8 mouse cellular contexts compared by ENCODE assay signal in the genomic region with DNA sequence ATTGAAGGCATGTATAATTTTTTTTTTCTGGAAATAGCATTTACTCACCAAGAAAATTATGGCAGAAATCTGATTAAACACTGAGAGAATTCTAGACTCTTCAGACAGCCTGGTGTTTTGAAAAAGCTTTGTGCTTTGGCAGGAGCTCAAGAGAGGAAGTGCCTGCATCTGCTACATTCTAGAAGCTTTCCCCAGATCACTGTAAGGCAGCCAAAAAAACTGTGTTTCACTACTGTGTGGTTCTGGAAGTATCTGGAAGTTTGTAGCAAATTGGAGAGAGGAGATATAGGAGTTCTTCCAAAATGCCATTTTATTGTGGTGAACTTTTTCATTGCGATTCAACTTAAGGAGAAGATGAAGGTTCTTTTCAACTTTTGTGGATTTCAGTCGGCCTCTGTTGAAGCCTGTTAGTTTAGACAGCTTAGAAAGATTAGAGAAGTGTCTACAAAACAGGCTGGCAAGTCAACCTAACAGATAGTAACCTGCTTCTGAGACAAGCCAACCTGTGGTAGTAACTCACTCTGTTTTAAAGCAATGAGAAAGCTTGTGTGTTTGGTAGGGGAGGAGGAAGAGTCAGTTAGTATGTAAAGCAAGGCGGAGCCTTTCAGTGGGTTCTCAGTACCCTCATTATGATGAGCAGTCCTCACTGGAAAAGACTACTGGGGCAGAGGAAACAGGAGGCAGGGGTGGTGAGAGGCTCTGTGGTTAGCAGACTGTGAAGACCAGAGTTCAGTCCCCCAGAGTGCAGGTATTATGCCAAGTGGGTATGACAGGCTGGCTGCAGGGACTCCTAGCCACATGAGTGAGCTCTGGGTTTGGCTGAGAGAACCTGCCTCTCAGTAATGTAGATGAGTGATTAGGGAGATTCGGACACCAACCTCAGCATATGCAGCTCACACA. TPM values are rescaled to one million over a fixed set of nuclear protein-coding genes. Genes with fewer than 3 reads are reported as not detected.
A peak's percentile ranks its signal among the peaks of the same experiment; 100 is the strongest.
DNase-seq lines count a peak whose midpoint lies in the region; ATAC-seq and TF ChIP-seq lines count a peak whose summit lies in the region.

No protein-coding gene starts in this region.

- ATAC-seq in heart, embryonic 13.5 days (ENCODE audit: extremely low read depth, insufficient number of reproducible peaks, low FRiP score, low TSS enrichment), result no peak
- no peak; the same call in 1 of the 2 replicates for ATAC-seq in liver, postnatal 0 days
- no peak for ATAC-seq in midbrain, embryonic 15.5 days (replicated peaks)

- H3K9ac ChIP-seq in CH12.LX (ENCODE audit: insufficient read depth, low read depth), result peak overlapping the region; percentile 61
- H3K9ac ChIP-seq in heart, embryonic 13.5 days, result peak overlapping the region; percentile 45; the same call in 1 of the 2 replicates
- H3K9ac ChIP-seq in liver, postnatal 0 days (replicated peaks), result no peak overlapping the region
- no peak overlapping the region for H3K9ac ChIP-seq in midbrain, embryonic 15.5 days

- H3K9me3 ChIP-seq in CH12.LX (replicated peaks; ENCODE audit: low read length), result no peaks in the 10 kb centered on the region
- H3K9me3 ChIP-seq in heart, embryonic 13.5 days, result no peaks in the 10 kb centered on the region
- no peaks in the 10 kb centered on the region for H3K9me3 ChIP-seq in liver, postnatal 0 days (ENCODE audit: low read length)
- no peaks in the 10 kb centered on the region for H3K9me3 ChIP-seq in midbrain, embryonic 15.5 days

- H3K79me2 ChIP-seq in CH12.LX (replicated peaks; ENCODE audit: control insufficient read depth, extremely low read depth, insufficient read depth, poor library complexity, severe bottlenecking), result peaks cover 30% of the 10 kb centered on the region

- H3K27ac ChIP-seq in CH12.LX (ENCODE audit: insufficient read depth, low read depth), result peak overlapping the region; percentile 64
- peak overlapping the region; percentile 70 for H3K27ac ChIP-seq in heart, embryonic 13.5 days (replicated peaks)
- peak overlapping the region; percentile 44 for H3K27ac ChIP-seq in liver, postnatal 0 days (ENCODE audit: low read depth)
- peak overlapping the region; percentile 27 for H3K27ac ChIP-seq in testis, adult 2 months (ENCODE audit: control insufficient read depth, insufficient read depth, low read depth, low read length)
- H3K27ac ChIP-seq in midbrain, embryonic 15.5 days, result no peak overlapping the region

- no peak for TF ChIP-seq RAD21 in CH12.LX (IDR thresholded peaks at IDR 0.05; ENCODE audit: low read depth, low read length)

- H3K4me3 ChIP-seq in CH12.LX (replicated peaks in 1 of 3; ENCODE audit: low read depth in 2 of 3, low read length in 2 of 3, poor library complexity in 1 of 3), result no peak overlapping the region
- H3K4me3 ChIP-seq in heart, embryonic 13.5 days, result no peak overlapping the region
- H3K4me3 ChIP-seq in liver, postnatal 0 days (ENCODE audit: low read depth, low read length), result no peak overlapping the region
- no peak overlapping the region for H3K4me3 ChIP-seq in testis, adult 2 months (ENCODE audit: control insufficient read depth, low read depth, low read length)
- no peak overlapping the region for H3K4me3 ChIP-seq in midbrain, embryonic 15.5 days

- peaks cover 14 to 32% of the 10 kb centered on the region in 2 experiments for H3K36me3 ChIP-seq in CH12.LX (replicated peaks in 1 of 2; ENCODE audit: control insufficient read depth in 1 of 2, insufficient read depth in 1 of 2, low read length in 1 of 2)
- peaks cover 32% of the 10 kb centered on the region for H3K36me3 ChIP-seq in heart, embryonic 13.5 days
- peaks cover 16% of the 10 kb centered on the region for H3K36me3 ChIP-seq in liver, postnatal 0 days (replicated peaks; ENCODE audit: insufficient read depth, low read length)
- H3K36me3 ChIP-seq in testis, adult 2 months (ENCODE audit: control insufficient read depth, insufficient read depth, low read length), result no peaks in the 10 kb centered on the region
- peaks cover 14% of the 10 kb centered on the region; the same call in 1 of the 2 replicates for H3K36me3 ChIP-seq in midbrain, embryonic 15.5 days (replicated peaks)

- peak overlapping the region; percentile 80 for H3K4me2 ChIP-seq in CH12.LX (ENCODE audit: insufficient read depth, low read depth, poor library complexity, severe bottlenecking)
- H3K4me2 ChIP-seq in heart, embryonic 13.5 days, result no peak overlapping the region
- no peak overlapping the region for H3K4me2 ChIP-seq in liver, postnatal 0 days (ENCODE audit: low read depth, low read length)
- H3K4me2 ChIP-seq in midbrain, embryonic 15.5 days, result no peak overlapping the region

- TF ChIP-seq POLR2A in CH12.LX (IDR thresholded peaks at IDR 0.05; ENCODE audit: low read depth, low read length), result no peak
- TF ChIP-seq POLR2A in testis, adult 2 months (IDR thresholded peaks at IDR 0.05; ENCODE audit: control insufficient read depth, low read depth, low read length), result no peak

- whole genome bisulfite sequencing in heart, embryonic 13.5 days, result 56% methylated on average over 4 of the region's 4 CpGs
- WGBS in liver, postnatal 0 days (ENCODE audit: insufficient replicate concordance), result 48% methylated on average over 4 of the region's 4 CpGs
- 81% methylated on average over 4 of the region's 4 CpGs for WGBS in midbrain, embryonic 15.5 days

- DNase-seq in A20 (ENCODE audit: low read depth, low spot score) (peak; percentile 47), CH12.LX (ENCODE audit: extremely low read depth) (peak; percentile 62)
- DNase-seq in cerebellum, postnatal 36 days, result peak; percentile 41 to 53
- peak; percentile 27 to 46 for DNase-seq in kidney, postnatal 4 days
- no peak for DNase-seq in liver, postnatal 0 days

- H3K27me3 ChIP-seq in CH12.LX (replicated peaks), result no peaks in the 10 kb centered on the region
- H3K27me3 ChIP-seq in heart, embryonic 13.5 days (replicated peaks), result no peaks in the 10 kb centered on the region
- H3K27me3 ChIP-seq in liver, postnatal 0 days (ENCODE audit: insufficient read depth, low read length), result no peaks in the 10 kb centered on the region
- no peaks in the 10 kb centered on the region for H3K27me3 ChIP-seq in testis, adult 2 months (ENCODE audit: control insufficient read depth, insufficient read depth, low read length)
- H3K27me3 ChIP-seq in midbrain, embryonic 15.5 days (replicated peaks), result no peaks in the 10 kb centered on the region

- H3K4me1 ChIP-seq in CH12.LX (ENCODE audit: control insufficient read depth in 1 of 2, insufficient read depth in 2 of 2), result peaks cover 6 to 60% of the 10 kb centered on the region in 2 experiments
- peaks cover 49% of the 10 kb centered on the region for H3K4me1 ChIP-seq in heart, embryonic 13.5 days
- H3K4me1 ChIP-seq in liver, postnatal 0 days (ENCODE audit: insufficient read depth), result peaks cover 25% of the 10 kb centered on the region
- peaks cover 3% of the 10 kb centered on the region; the same call in 1 of the 2 replicates for H3K4me1 ChIP-seq in testis, adult 2 months (ENCODE audit: control insufficient read depth, insufficient read depth, low read length)
- no peaks in the 10 kb centered on the region for H3K4me1 ChIP-seq in midbrain, embryonic 15.5 days

- TF ChIP-seq CTCF in CH12.LX (conservative IDR thresholded peaks at IDR 0.05 in 1 of 2, IDR thresholded peaks at IDR 0.05 in 1 of 2; ENCODE audit: low read depth in 2 of 2, low read length in 2 of 2), result no peak
- TF ChIP-seq CTCF in liver, postnatal 0 days (IDR thresholded peaks at IDR 0.05; ENCODE audit: low read depth), result no peak
- TF ChIP-seq CTCF in testis, adult 2 months (IDR thresholded peaks at IDR 0.05; ENCODE audit: control insufficient read depth, insufficient read depth, insufficient replicate concordance, low read depth, low read length), result no peak

- TF ChIP-seq EP300 in CH12.LX (IDR thresholded peaks at IDR 0.05; ENCODE audit: low read length), result no peak
- no peak for TF ChIP-seq EP300 in liver, postnatal 0 days (IDR thresholded peaks at IDR 0.05; ENCODE audit: low read depth)

- dilution Hi-C loops in CH12.LX (cut with MboI; ENCODE audit: extremely low pct_ligation_motif_present, extremely low pct_unique_long_range_greater_than_20kb, low sequenced_read_pairs), result no loop called here

- in situ Hi-C loops in CH12.LX (cut with MboI; ENCODE audit: low pct_ligation_motif_present, low pct_unique_long_range_greater_than_20kb, low sequenced_read_pairs), result no loop called here

TF ChIP-seq in CH12.LX, 34 proteins besides CTCF, POLR2A, EP300 and RAD21:
- TF ChIP-seq SIN3A (IDR thresholded peaks at IDR 0.05; ENCODE audit: low read length) (0 out of 2 replicates have a peak, but pooled peaks have one; percentile 46), ELF1 (IDR thresholded peaks at IDR 0.05; ENCODE audit: low read depth, low read length) (no peak), CHD1 (IDR thresholded peaks at IDR 0.05; ENCODE audit: low read depth, low read length) (0 out of 2 replicates have a peak, but pooled peaks have one; percentile 64), KAT2A (IDR thresholded peaks at IDR 0.05; ENCODE audit: insufficient replicate concordance, low read length) (no peak), POLR2AphosphoS2 (IDR thresholded peaks at IDR 0.05; ENCODE audit: low read depth, low read length) (0 out of 2 replicates have a peak, but pooled peaks have one; percentile 35)
TF ChIP-seq in CH12.LX: peak in this region for 3.

RNA-seq across cellular contexts. Expression of a gene that starts 12.1 kb away (rescaled TPM):
- total RNA-seq in CH12.LX (2012; rRNA removed), result 52.0 and 87.2 TPM in 2 replicates
- total RNA-seq in CH12.LX (2014; rRNA removed), result 138 and 141 TPM in 2 replicates
- polyA plus RNA-seq in CH12.LX (2012; ENCODE audit: insufficient read length, low read depth), result 38.4 and 39.9 TPM in 2 replicates
- 46.1 and 53.9 TPM in 2 replicates for polyA plus RNA-seq in heart, embryonic 13.5 days (2015; fragmentation: Nextera tagmentation; extraction: Ambion mirVana)
- polyA plus RNA-seq in liver, postnatal 0 days (2015; fragmentation: Nextera tagmentation; extraction: Ambion mirVana), result 5.3 and 6.4 TPM in 2 replicates
- polyA plus RNA-seq in testis, adult 2 months (2012; rRNA removed), result 4.8 and 6.9 TPM in 2 replicates
- 26.0 and 29.1 TPM in 2 replicates for polyA plus RNA-seq in midbrain, embryonic 15.5 days (2015; fragmentation: Nextera tagmentation; extraction: Ambion mirVana)

Comparison
In these comparisons a context has a peak if more than half of its experiments do, and no peak if none do; other contexts are left out.
1. H3K9ac ChIP-seq: peak in CH12.LX (single experiment) and heart, embryonic 13.5 days (single experiment); none in liver, postnatal 0 days (single experiment) and midbrain, embryonic 15.5 days (single experiment).